Comparison of ENCODE assay signal across 19 mouse cellular contexts in the genomic region with DNA sequence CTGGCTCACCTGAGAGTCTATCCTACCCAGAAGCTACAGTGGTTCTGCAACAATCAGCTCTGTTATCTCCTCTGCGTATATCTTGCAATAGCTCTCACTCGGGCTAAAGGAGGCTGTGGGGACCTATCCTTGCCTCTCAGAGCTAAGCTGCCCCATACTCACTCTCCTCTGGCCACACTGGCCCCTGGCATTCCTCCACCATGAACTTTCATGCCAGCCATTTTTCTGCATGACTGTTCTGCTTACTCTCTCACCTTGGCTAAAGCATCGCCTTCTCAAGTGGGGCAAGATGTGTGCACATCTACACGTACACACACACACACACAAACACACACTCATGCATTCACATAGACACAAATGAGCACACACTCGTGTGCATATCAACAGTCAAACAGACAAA.
DNase-seq lines count a peak whose midpoint lies in the region; ATAC-seq lines count a peak whose summit lies in the region.
"Had no signal": no experiment of that assay in that cellular context is flagged by ENCODE, and none has a peak within 500 bp of the region (broad histone marks: within the 10 kb centered on the region; RNA-seq: fewer than 3 reads in every experiment).

No protein-coding gene starts in this region.

- H3K4me1 ChIP-seq in kidney, embryonic 15.5 days: no peaks in the 10 kb centered on the region
- H3K4me1 ChIP-seq: embryonic facial prominence, embryonic 12.5 days; embryonic facial prominence, embryonic 15.5 days; hindbrain, embryonic 12.5 days had no signal

- no peak overlapping the region for H3K4me2 ChIP-seq in kidney, embryonic 15.5 days
- H3K4me2 ChIP-seq: embryonic facial prominence, embryonic 12.5 days; embryonic facial prominence, embryonic 15.5 days; heart, embryonic 11.5 days; hindbrain, embryonic 12.5 days; hindbrain, embryonic 15.5 days had no signal

- no peaks in the 10 kb centered on the region for H3K9me3 ChIP-seq in kidney, embryonic 15.5 days (replicated peaks)
- H3K9me3 ChIP-seq: embryonic facial prominence, embryonic 12.5 days; embryonic facial prominence, embryonic 15.5 days; hindbrain, embryonic 12.5 days; hindbrain, embryonic 15.5 days had no signal

- no peaks in the 10 kb centered on the region for H3K36me3 ChIP-seq in kidney, embryonic 15.5 days
- H3K36me3 ChIP-seq: embryonic facial prominence, embryonic 12.5 days; embryonic facial prominence, embryonic 15.5 days; hindbrain, embryonic 12.5 days; hindbrain, embryonic 15.5 days had no signal

- no peak overlapping the region for H3K4me3 ChIP-seq in kidney, embryonic 15.5 days (replicated peaks)
- H3K4me3 ChIP-seq: embryonic facial prominence, embryonic 12.5 days; embryonic facial prominence, embryonic 15.5 days; hindbrain, embryonic 12.5 days; hindbrain, embryonic 15.5 days had no signal

- no peaks in the 10 kb centered on the region for H3K27me3 ChIP-seq in kidney, embryonic 15.5 days
- H3K27me3 ChIP-seq: embryonic facial prominence, embryonic 12.5 days; embryonic facial prominence, embryonic 15.5 days; hindbrain, embryonic 12.5 days; hindbrain, embryonic 15.5 days; Patski had no signal

- peak; percentile 29 to 55 for DNase-seq in cerebellum, postnatal 10 days
- DNase-seq in cerebellum, adult 9-11 months: no peak
- DNase-seq in kidney, adult 18-20 months: peak; percentile 27
- no peak for DNase-seq in kidney, postnatal 10 days
- DNase-seq in kidney, postnatal 14 days: peak; percentile 11
- DNase-seq in Muller cell, postnatal 12 days (ENCODE audit: inconsistent ontology term): peak; percentile 31
- DNase-seq in left cerebral cortex, adult 11 months (ENCODE audit: low spot score): no peak
- DNase-seq: adrenal gland, postnatal 10 days; adrenal gland, postnatal 36 days; forebrain, postnatal 0 days; gastrocnemius, postnatal 25 days had no signal

- no peak overlapping the region for H3K27ac ChIP-seq in kidney, embryonic 15.5 days
- H3K27ac ChIP-seq: embryonic facial prominence, embryonic 12.5 days; embryonic facial prominence, embryonic 15.5 days; hindbrain, embryonic 12.5 days; hindbrain, embryonic 15.5 days had no signal

- 84% methylated on average over 5 of the region's 5 CpGs for WGBS in kidney, embryonic 15.5 days

- no peak for ATAC-seq in kidney, embryonic 15.5 days (replicated peaks; ENCODE audit: low FRiP score)
- ATAC-seq: forebrain, embryonic 14.5 days; forebrain, postnatal 0 days; Patski had no signal

- H3K9ac ChIP-seq in kidney, embryonic 15.5 days: no peak overlapping the region
- H3K9ac ChIP-seq: embryonic facial prominence, embryonic 12.5 days; embryonic facial prominence, embryonic 15.5 days; forebrain, postnatal 0 days; hindbrain, embryonic 12.5 days; hindbrain, embryonic 15.5 days had no signal

Comparison
In these comparisons a context has a peak if more than half of its experiments do, and no peak if none do; other contexts are left out.
1. DNase-seq: peak in cerebellum, postnatal 10 days (2 of 2), kidney, adult 18-20 months (single experiment), kidney, postnatal 14 days (single experiment) and Muller cell, postnatal 12 days (single experiment); none in cerebellum, adult 9-11 months (single experiment), kidney, postnatal 10 days (single experiment) and left cerebral cortex, adult 11 months (single experiment).